Mouse (Mus musculus): ENCODE measurements at regions not wholly inside any gene's neighbourhood (a gene's known extent, or its start where the extent isn't known, plus 50 kb on each side); places are given as distances from the start of the nearest gene placed in this dataset.
"Not testable (repeated sequence)": the region's sequence is repeated elsewhere in the genome, so short reads cannot be mapped to it uniquely, and the experiment has no call there.

DNA sequence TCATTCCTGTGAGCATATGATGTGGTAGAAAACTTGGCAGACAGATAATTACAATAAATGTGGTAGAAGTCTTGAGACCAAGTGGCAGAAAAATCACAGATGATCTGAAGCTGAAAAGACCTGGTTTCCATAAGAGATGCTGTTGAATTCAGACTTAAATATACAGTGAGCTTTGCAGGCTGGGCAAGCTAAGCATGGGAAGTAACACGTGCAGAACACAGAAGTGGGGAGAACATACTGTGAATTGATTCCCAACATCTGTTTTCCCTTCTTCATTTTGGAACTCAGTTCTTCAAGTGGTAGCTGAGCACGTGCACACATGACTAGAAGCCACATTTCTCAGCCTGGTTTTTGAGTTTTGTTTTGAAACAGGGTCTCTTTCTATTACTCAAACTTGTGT, 157.8 kb downstream of the Mterf1b start:
- in situ Hi-C loops (cut with MboI, MseI) = no loop called here

DNA sequence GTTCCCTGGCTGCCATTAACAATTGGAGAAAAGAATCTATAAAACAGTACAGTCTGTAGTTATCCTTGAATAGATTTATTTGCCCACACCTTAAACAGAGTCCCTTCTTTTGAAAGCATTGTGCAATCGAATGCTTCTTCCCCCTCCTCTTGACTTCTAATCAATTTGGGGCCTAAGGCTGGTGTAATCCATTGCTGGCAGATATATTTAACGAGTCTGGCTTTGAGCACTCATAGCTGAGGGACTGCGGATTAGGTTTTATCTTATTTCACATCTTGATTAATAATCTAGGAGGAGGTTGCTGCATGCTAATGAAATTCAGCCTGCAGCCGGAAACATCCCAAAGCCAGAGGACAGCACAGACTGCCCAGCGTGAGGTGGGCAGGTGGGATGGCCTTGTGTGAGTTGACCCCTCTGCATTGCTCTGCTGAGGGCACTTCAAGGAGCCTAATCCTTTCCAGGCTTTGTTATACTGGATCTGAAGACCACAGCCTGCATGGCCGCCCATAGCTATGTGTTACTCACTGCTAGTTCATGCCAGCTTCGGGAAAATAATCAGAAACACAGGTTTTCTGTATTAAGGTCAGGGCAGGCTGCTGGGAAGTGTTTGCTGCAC, 163.6 kb downstream of the Mterf1b start:
- in situ Hi-C loops (cut with MboI, MseI) = loop anchor here (5.0 kb wide), 1 partner anchor 173 kb away; no protein-coding TSS in a partner anchor

- in situ Hi-C loops (cut with MboI, MseI) = loop anchor here (5.0 kb wide), 1 partner anchor 174 kb away; no protein-coding TSS in a partner anchor
These were observed 164.5 kb downstream of the Mterf1b start for GRCm38 (mm10) chr5:4356555-4357273.

DNA sequence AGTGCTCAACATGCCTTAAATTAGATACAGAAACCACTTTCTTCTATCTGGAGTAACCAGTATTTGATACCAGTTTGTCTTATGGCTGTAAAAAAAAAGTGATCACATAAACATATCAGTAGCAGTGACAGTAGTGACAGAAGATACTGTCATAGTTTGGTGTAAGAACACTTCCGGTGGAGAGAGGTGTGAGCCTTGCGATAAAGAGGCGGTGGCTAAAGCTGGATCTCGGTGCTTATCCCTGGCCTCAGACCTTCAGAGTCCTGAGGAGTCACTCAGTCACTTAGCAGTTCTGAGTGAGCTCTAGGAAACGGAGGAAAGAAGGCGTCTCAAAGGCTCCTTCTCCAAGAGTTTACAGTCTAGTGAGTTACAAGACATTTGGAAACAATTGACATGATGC, 169.4 kb downstream of the Mterf1b start:
- in situ Hi-C loops (cut with MboI, MseI) = not testable (repeated sequence)

GRCm38 (mm10) chr5:4384719-4385118, 192.6 kb downstream of the Mterf1b start:
- in situ Hi-C loops (cut with MboI, MseI) = not testable (repeated sequence)

DNA sequence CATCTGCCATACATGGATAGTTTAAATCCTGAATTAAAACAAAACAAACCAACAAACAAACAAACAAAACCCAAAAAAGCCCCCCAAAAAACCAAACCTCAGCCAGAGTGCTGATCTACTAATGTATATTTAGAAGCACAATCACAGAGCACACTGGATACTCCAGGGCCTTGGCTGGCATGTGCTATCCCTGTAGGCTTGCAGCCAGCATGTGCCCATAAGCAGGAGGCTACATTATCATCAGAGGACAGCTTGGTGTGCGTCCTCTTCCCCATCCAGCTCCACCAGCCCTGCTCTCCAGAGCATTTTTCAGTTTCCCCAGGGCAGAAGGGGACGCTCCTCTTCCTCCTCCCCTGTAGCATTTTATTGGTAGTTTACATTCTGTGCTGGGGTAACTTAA, 198.9 kb downstream of the Mterf1b start:
- in situ Hi-C loops (cut with MboI, MseI) = no loop called here

GRCm38 (mm10) chr5:4394353-4395052, 202.3 kb downstream of the Mterf1b start:
- in situ Hi-C loops (cut with MboI, MseI) = not testable (repeated sequence)

- in situ Hi-C loops (cut with MboI, MseI) = no loop called here
These were observed 205.9 kb downstream of the Mterf1b start for GRCm38 (mm10) chr5:4398087-4398486.

GRCm38 (mm10) chr5:4417761-4418160, 225.6 kb downstream of the Mterf1b start:
- in situ Hi-C loops (cut with MboI, MseI) = no loop called here

All from T-helper 1 cell (primary cell).